Mouse (Mus musculus) spleen, adult 12 weeks (tissue): ENCODE measurements around the gene Ankrd13a.
A peak's percentile ranks its signal among the peaks of the same experiment; 100 is the strongest.

ENCODE experiments used
- DNase-seq: peaks from one replicate; pipeline ENCODE4 v3.0.0; 2022; ENCODE audit warnings: low spot score

Ankrd13a gene

DNA sequence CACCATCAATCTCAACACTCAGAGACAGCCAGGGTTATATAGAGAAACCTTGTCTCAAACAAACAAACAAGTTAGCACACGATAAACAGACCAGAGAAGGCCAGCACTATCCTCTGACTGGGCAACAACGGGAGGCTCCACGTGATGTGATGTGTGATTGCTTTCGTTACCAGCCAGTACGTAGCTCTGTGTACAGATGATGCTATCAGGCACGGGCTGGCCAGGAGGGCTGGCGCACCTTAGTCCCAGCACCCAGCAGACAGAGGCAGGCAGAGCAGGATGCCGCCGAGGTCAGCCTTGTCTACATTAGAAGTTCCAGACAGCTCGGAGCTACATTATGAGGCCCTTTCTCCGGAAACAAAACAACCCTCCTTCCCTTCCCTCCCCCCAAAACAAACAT is 25.4 kb downstream of the Ankrd13a start:
- no peak for DNase-seq

GRCm38 (mm10) chr5:114801049-114801448 is 26.6 kb downstream of the Ankrd13a start:
- DNase-seq, result no peak

DNA sequence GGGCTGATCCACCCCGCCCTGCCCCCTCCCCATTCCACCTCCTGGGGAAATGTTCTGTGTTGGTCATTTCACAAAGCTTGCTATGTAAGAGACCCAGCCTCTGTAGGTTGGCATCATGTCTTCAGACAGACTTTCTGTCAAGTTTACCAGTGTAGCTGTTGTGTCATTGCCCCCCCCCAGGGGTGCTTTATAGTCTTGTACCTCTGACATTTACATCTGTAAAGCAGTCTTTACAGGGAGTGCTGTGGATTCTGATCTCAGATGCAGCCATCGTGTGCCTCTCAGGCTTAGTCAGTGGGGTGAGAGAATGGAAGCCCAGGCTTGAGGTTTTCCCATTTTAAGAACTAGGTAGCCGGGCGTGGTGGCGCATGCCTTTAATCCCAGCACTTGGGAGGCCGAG is 27.4 kb downstream of the Ankrd13a start:
- no peak for DNase-seq

GRCm38 (mm10) chr5:114803231-114803630 is 28.8 kb downstream of the Ankrd13a start:
- DNase-seq, result no peak

GRCm38 (mm10) chr5:114804335-114804734 is 29.9 kb downstream of the Ankrd13a start:
- DNase-seq, result no peak

DNA sequence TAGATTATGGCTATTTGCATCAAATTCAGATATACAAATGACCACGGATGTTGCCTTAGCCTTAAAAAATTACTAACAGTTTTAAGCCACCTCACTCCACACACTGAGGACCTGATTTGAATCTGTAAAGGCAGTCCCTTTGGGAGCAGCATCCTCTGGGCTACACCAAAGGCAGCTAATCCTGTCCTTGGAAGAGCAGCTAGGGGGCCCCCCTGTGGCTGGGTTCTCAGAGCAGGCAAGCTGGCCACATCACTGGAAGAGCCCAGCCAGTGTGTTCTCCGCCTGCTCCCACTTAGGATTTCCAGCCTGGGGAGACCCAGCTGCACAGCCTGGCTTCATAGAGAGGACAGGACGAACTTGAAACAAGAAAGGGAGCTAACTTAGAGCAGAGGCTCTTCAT is 30.5 kb downstream of the Ankrd13a start:
- no peak for DNase-seq

GRCm38 (mm10) chr5:114805436-114806350 is 31.2 kb downstream of the Ankrd13a start:
- DNase-seq, result no peak

DNA sequence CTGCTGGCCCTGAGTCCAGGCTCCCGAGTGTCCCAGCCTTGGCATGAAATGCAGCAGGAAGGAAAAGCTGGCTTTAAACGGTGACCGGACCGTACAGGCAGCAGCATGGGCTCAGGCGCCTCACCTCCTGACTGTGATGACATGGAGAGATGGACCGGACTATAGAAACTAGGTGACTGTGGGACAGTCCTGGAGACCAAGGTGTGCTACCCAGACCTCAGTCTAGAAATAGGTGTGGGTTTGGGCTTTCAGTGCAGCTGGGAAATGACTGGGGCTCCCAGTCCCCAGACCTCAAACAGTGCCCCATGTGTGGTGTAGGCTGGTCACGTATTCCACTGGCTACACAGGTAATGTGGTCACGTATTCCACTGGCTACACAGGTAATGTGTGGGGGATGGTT is 32.2 kb downstream of the Ankrd13a start:
- DNase-seq, result no peak

- no peak for DNase-seq
Observed at GRCm38 (mm10) chr5:114807063-114807462, 32.6 kb downstream of the Ankrd13a start.

GRCm38 (mm10) chr5:114807468-114807867 is 33.0 kb downstream of the Ankrd13a start:
- no peak for DNase-seq

- DNase-seq, result no peak
Observed at GRCm38 (mm10) chr5:114807893-114808292, 33.4 kb downstream of the Ankrd13a start.

DNA sequence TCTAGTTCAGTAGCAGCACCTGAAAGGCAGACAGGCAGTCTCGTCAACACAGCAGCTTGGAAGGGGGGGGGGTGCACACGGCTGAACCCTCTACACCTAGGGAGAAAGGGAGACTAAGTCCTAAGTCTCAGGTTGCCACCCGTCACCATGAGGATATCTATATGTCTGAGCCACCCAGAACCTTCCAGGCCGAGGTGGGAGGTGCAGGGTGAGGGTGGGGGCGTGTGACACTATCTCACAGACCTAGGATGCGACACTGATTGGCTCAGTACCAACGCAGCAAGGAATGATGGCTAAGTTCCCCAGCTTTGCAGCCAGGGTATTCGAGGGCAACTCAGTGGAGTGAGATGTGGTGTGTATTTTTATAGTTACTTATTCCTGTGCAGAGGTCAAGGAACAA is 33.9 kb downstream of the Ankrd13a start:
- DNase-seq, result no peak

DNA sequence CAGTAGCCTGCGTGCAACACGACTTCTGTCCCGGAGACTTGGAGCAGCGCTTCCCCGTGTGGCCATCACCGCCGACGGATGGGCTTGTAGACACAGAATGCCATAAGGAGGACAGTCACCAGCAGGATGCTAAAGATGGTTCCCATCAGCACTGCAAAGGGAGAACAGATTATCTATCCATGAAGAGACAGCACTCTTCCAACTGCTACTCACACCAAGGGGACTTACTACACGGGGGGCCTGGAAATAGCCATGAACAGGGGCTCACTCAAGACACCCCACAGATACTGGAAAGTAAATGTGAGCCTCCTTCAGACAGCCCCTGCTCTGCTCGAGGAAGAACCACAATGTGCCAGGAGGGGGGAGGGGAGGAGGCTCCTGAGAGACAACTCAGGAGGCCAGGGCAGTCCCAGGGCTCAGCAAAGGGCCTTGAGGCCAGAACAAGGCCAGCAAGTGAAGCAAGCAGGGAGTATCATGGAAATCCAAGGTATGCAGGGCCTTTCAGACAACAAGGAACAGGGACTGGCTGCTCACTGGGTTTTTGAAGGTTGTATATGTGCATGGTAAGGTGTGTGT is 34.8 kb downstream of the Ankrd13a start:
- no peak for DNase-seq

GRCm38 (mm10) chr5:114809826-114810225 is 35.3 kb downstream of the Ankrd13a start:
- DNase-seq, result no peak

DNA sequence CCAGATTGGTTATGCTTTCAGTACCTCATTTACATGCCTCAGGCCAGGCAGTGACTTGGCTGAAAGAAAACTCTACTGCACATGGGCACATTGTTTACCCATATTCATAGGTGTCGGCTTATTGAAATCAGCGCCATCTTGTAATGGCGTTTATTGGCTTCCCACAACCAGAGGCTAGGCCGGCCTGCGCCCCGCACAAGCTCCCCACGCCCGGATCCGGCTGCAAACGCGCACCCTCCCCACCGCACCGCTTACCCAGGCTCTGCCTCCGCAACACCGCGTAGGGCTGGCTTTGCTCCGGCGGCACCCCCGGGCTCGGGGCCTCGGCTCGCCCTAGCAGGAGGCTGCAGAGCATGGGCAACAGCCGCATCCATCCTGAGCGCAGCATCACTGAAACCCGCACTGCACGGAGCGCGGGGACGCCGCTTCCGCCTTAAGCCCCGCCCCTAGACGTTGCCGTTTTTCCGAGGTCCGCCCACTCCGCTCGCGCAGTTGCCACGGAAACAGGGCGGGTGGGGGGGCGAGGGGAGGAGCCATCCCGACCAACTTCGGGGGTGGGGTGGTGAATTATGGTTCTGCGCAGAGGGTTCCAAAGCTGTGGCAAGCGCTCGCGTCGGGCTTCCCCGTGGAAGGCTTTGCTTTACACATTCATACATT is 39.2 kb downstream of the Ankrd13a start:
- DNase-seq, result peak; percentile 70

DNA sequence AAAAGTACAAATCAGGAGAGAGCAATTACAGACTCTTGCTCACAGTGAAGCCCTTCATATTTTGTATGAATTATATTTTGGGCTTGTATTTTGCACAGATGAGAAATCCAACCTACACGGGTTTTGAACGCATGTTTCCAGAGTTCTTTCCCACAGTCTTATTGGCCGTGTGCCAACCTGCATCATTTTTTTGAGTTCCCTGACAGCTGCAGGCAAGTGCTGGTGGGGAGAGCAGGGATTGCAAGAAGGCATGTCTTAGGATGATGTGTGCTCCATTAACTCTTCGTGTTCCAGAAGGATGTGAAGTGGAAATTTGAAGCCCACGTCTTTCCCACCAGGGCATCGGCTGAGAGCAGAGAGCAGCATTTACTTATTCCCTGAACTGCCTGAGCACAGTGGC is 42.1 kb downstream of the Ankrd13a start:
- no peak for DNase-seq

DNA sequence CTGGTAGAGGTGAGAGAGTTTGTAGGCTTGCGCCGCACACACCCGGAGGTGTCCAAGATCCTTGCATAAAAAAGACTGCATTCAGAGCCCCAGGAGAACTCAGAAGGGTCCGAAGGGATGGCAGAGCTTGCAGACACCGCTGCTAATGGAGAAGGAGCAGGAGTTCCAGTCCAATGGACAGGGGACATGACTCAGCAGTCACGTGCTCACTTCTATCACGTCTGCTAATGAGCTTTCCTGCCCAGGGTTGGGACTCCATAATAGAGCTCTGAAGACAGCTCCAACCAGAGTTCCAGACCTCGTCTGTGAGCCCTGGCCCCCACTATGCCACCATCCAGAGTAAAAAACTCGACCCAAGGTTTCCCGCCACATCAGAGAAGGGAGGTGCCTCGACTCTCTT is 43.6 kb downstream of the Ankrd13a start:
- DNase-seq, result no peak

- DNase-seq, result peak; percentile 62
Observed at GRCm38 (mm10) chr5:114822796-114823688, 48.6 kb downstream of the Ankrd13a start, which contains the start of gene 1500011B03Rik. Gene 1500011B03Rik (minus strand): TSS chr5:114823468.

DNA sequence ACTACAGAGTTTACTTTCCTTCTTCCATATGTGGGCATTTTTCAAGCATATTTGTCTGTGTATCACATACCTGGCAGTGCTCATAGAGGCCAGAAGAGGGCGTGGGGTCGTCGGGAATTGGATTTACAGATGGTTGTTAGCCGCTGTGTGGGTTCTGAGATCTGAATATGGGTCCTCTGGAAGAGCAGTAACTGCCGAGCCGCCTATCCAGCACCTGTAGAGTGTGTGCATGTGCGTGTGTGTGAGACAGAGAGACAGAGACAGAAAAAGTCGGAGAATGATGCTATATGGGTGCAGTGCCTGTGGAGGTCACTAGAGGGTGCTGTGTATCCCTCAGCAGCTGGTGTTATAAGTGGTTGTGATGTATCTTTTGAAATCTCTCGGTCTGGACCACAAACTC is 49.7 kb downstream of the Ankrd13a start:
- peak; percentile 62 for DNase-seq

DNA sequence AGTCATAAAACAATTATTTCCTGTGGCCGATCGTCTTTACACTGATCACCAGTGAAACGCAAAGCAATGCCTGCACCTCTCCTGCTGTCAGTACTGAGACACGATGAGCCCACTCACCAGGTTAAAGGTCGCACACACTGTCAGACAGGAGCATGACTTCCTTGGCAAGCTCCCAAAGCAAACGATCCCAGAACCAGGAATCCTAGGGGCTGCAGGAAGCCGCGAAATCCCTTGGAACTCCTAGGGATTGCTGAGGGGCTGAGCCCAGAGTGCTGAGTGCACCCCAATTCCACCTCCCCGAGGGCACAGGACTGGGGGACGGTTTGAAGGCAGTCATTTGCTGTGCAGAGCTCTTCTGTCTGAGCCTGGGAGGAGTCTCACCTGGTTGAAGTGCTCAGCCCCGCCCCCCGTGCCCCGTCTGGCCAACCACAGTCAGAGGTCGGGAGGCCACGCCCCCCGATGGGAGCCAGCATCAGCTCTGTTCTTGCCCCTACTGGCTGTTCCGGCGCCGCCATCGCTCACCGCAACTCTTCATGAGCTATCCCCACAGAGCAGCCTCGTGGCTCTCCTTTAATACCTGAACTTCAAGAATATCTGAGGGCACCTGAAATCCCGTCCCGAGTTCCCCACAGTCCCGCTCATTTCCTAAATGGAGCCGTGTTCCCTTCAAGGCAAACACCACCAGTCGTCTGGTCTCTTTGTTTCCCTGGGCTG is 51.7 kb downstream of the Ankrd13a start:
- peak; percentile 76 for DNase-seq

DNA sequence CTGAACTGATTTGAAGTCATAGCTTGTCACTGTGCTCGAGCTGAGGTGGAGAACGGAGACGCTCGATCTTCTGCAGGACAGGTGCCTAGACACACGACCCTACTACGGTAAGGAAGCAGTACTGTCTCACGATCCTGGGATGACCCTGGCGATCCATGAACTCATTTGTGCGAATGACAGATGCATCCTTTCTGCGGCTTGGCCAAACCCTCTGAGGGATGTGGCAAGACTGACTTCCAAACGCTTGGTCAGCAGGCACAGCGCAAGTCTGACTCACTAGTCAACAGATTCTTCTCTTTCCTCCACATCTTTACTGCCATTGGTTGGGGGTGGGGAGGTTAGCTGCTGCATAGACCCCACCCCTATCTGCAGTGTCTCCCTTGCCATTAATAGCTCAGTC is 53.0 kb downstream of the Ankrd13a start:
- no peak for DNase-seq
